Mouse (Mus musculus) midbrain, embryonic 15.5 days (tissue): ENCODE data around the gene Armh3. TPM values are rescaled to one million over a fixed set of nuclear protein-coding genes. Genes with fewer than 3 reads are reported as not detected.
A peak's percentile ranks its signal among the peaks of the same experiment; 100 is the strongest.

ENCODE experiments used
- ATAC-seq: fragments of 200-750 bp; cut with Nextera tagmentation; replicated peaks from 2 replicates; pipeline ENCODE4 v1.8.0; 2017; ENCODE audit warnings: moderate TSS enrichment
- H3K27ac ChIP-seq: fragments of 300-500 bp; sonication (generic); 2 replicates; pipeline ENCODE4 v1.5.1; 2015; ENCODE audit warnings: mild to moderate bottlenecking, inconsistent platforms
- H3K27me3 ChIP-seq: fragments of 300-500 bp; sonication (generic); replicated peaks from 2 replicates; pipeline ENCODE4 v1.6.1; 2015; ENCODE audit warnings: inconsistent platforms
- H3K36me3 ChIP-seq: fragments of 300-500 bp; sonication (generic); replicated peaks from 2 replicates; pipeline ENCODE4 v1.6.1; 2015; ENCODE audit warnings: inconsistent platforms
- H3K4me1 ChIP-seq: fragments of 300-500 bp; sonication (generic); 2 replicates; pipeline ENCODE4 v1.6.1; 2015; ENCODE audit warnings: inconsistent platforms
- H3K4me2 ChIP-seq: fragments of 300-500 bp; sonication (generic); 2 replicates; pipeline ENCODE4 v1.6.1; 2015; ENCODE audit warnings: inconsistent platforms, mild to moderate bottlenecking, moderate library complexity
- H3K4me3 ChIP-seq: fragments of 300-500 bp; sonication (generic); 2 replicates; pipeline ENCODE4 v1.5.1; 2015; ENCODE audit warnings: mild to moderate bottlenecking, inconsistent platforms
- H3K9ac ChIP-seq: fragments of 300-500 bp; sonication (generic); 2 replicates; pipeline ENCODE4 v1.6.1; 2015; ENCODE audit warnings: mild to moderate bottlenecking, inconsistent platforms
- H3K9me3 ChIP-seq: fragments of 300-500 bp; sonication (generic); 2 replicates; pipeline ENCODE4 v1.6.1; 2016; ENCODE audit warnings: inconsistent platforms
- WGBS: fragments of 180-500 bp; shearing (Covaris S2); methylation state at CpG from one replicate; pipeline ENCODE4 v1.1.7; 2015; ENCODE audit warnings: mixed read lengths; 5-methylcytosine and 5-hydroxymethylcytosine counted together
- polyA plus RNA-seq: library from polyadenylated mRNA; unstranded; fragments of >200 nt; fragmentation: Nextera tagmentation; extraction: Ambion mirVana; gene quantifications from 2 replicates; pipeline ENCODE4 v1.2.1, GENCODE M21; 2015

The Armh3 gene
- polyA plus RNA-seq, 1 experiment from 2014 or later: 25.4 TPM

DNA sequence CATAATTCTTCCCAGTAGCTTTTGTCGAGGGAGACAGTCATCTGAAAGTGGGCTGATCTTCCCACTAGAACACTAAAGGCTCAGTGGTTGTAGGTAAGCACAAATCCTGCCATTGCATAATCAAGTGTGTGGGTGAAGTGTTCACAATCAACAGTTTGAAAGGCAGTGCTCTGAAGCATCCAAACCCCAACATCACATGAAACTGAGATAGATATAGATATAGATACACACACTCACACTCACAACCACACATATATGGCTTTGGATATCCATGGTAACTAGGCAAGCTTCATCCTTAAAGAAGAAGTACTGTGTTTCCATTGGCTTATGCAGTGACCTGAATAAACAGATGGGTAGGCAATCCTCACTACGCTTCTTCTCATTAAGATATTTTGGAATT is 50.5 kb downstream of the Armh3 start:
- H3K27me3 ChIP-seq: no peaks in the 10 kb centered on the region
- no peaks in the 10 kb centered on the region for H3K4me1 ChIP-seq
- no peak overlapping the region for H3K9ac ChIP-seq
- no peak overlapping the region for H3K4me2 ChIP-seq
- peaks cover 11% of the 10 kb centered on the region; the same call in 1 of the 2 replicates for H3K36me3 ChIP-seq
- no peak for ATAC-seq
- no peaks in the 10 kb centered on the region for H3K9me3 ChIP-seq
- WGBS: 82% methylated on average over 2 of the region's 2 CpGs
- no peak overlapping the region for H3K4me3 ChIP-seq
- no peak overlapping the region for H3K27ac ChIP-seq

- Histone ChIP-seq H3K36me3 (peaks cover 11% of the 10 kb centered on the region; the same call in 1 of the 2 replicates), H3K9ac (no peak overlapping the region), H3K9me3 (no peaks in the 10 kb centered on the region), H3K27me3 (no peaks in the 10 kb centered on the region), H3K27ac (no peak overlapping the region), H3K4me3 (no peak overlapping the region), H3K4me1 (no peaks in the 10 kb centered on the region), H3K4me2 (no peak overlapping the region)
- ATAC-seq: no peak
- WGBS: 96% methylated on average over 2 of the region's 2 CpGs
Observed at GRCm38 (mm10) chr19:45947286-45947685, 51.0 kb downstream of the Armh3 start.

GRCm38 (mm10) chr19:45946541-45946940 is 51.7 kb downstream of the Armh3 start:
- no peak overlapping the region for H3K4me2 ChIP-seq
- no peaks in the 10 kb centered on the region for H3K9me3 ChIP-seq
- no peaks in the 10 kb centered on the region for H3K4me1 ChIP-seq
- 91% methylated on average over 9 of the region's 9 CpGs for WGBS
- H3K4me3 ChIP-seq: no peak overlapping the region
- H3K9ac ChIP-seq: no peak overlapping the region
- no peak overlapping the region for H3K27ac ChIP-seq
- no peak for ATAC-seq
- H3K27me3 ChIP-seq: no peaks in the 10 kb centered on the region
- H3K36me3 ChIP-seq: peaks cover 11% of the 10 kb centered on the region; the same call in 1 of the 2 replicates

DNA sequence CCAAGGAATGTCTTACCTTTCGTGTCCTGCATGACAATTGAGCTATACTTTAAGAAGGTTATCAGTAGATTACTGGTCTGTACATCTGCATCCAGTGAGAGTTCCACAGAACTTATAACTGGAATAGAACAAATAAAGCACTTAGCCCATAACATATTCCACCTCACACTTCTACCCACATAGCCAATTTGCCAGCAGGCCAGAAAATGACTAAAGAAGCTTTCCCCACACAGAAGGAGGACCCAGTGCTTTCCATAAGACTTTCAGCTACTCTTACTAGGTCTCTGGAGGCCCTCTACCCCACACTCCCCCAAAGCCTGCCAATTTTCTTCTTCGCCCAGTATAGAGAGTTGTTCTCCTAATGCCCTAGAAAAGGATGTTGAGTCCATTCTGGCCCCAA is 52.3 kb downstream of the Armh3 start:
- H3K27me3 ChIP-seq: no peaks in the 10 kb centered on the region
- no peak overlapping the region for H3K4me3 ChIP-seq
- ATAC-seq: no peak
- H3K4me1 ChIP-seq: no peaks in the 10 kb centered on the region
- no peaks in the 10 kb centered on the region for H3K9me3 ChIP-seq
- 88% methylated on average over 2 of the region's 2 CpGs for WGBS
- H3K9ac ChIP-seq: no peak overlapping the region
- H3K36me3 ChIP-seq: peaks cover 11% of the 10 kb centered on the region; the same call in 1 of the 2 replicates
- no peak overlapping the region for H3K27ac ChIP-seq
- H3K4me2 ChIP-seq: no peak overlapping the region

- Histone ChIP-seq H3K36me3 (peaks cover 11% of the 10 kb centered on the region), H3K4me2 (no peak overlapping the region), H3K27ac (no peak overlapping the region), H3K4me3 (no peak overlapping the region), H3K4me1 (no peaks in the 10 kb centered on the region), H3K9ac (no peak overlapping the region), H3K9me3 (no peaks in the 10 kb centered on the region), H3K27me3 (no peaks in the 10 kb centered on the region)
- WGBS: 68% methylated on average over 4 of the region's 4 CpGs
- ATAC-seq: no peak
Observed at GRCm38 (mm10) chr19:45943758-45944157, 54.5 kb downstream of the Armh3 start.

DNA sequence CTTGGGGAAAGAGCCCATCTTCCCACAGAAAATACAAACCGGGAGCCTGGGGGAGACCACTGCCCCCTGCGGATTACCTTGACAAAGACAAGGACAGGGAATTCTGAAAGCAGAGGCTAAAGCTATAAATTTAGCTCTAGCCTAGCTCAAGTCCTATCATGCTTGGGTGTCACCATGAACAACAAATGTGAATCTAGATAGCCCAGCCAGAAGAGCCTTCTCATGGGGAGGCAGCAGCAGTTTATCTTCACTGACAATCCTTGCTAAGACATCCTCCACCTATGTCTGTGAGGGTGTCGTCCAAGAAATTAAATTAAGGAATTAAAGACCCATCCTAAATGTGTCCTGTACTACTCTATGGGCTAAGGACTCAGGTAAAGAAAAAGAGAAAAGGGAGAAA is 60.2 kb downstream of the Armh3 start:
- H3K4me2 ChIP-seq: no peak overlapping the region

DNA sequence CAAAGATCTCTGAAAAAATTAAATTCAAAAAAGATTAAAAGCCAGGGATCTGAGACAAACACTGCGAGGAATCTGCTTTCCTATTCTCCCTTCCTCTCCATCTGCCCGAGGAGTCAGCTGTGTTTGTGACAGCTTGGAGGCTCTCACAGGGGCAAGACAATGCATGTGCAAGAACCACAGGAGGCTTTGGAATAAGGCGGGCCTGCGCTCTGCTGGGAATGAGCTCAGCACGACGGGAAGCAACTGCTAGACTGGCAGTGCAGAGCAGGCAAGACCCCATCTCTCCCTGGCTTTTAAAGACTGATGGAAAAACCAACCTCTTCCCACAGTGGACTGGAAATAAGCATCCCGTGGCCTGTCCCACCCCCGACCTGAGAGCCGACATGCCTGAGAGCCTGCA is 60.8 kb downstream of the Armh3 start:
- H3K36me3 ChIP-seq: peaks cover 5% of the 10 kb centered on the region
- no peaks in the 10 kb centered on the region for H3K9me3 ChIP-seq
- H3K4me3 ChIP-seq: no peak overlapping the region
- H3K9ac ChIP-seq: no peak overlapping the region
- no peak for ATAC-seq
- H3K27ac ChIP-seq: peak overlapping the region; percentile 62
- H3K4me1 ChIP-seq: peaks cover 10% of the 10 kb centered on the region
- WGBS: 2% methylated on average over 9 of the region's 9 CpGs
- no peak overlapping the region for H3K4me2 ChIP-seq
- no peaks in the 10 kb centered on the region for H3K27me3 ChIP-seq

More for the DNA sequence above, 60.2 kb downstream of the Armh3 start:
- Histone ChIP-seq H3K27me3 (no peaks in the 10 kb centered on the region), H3K9ac (no peak overlapping the region), H3K4me3 (no peak overlapping the region), H3K36me3 (peaks cover under 1% of the 10 kb centered on the region), H3K4me1 (peaks cover 10% of the 10 kb centered on the region), H3K27ac (peak overlapping the region; percentile 62), H3K9me3 (no peaks in the 10 kb centered on the region)
- WGBS: 30% methylated on average over 3 of the region's 3 CpGs
- no peak for ATAC-seq

DNA sequence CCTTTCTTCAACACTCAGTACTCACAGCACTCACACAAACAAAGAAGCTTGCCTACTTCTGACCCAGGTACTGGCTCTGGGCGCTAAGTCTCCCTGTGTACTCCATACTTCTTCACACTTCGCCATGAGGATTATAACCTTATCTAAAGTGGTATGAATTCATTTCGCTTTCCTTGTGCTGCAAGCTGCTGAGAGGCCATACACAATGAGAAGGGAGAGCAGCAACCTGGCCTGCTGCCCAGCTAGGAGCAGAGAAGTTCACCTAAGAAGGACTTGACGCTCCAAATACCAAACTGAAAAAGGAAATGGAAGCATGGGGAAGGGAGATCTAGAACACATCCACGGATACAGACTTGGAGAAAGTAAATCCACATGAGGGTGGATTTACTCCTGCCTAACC is 71.1 kb downstream of the Armh3 start:
- Histone ChIP-seq H3K36me3 (peaks cover 8% of the 10 kb centered on the region; the same call in 1 of the 2 replicates), H3K9me3 (no peaks in the 10 kb centered on the region), H3K9ac (no peak overlapping the region), H3K4me1 (no peaks in the 10 kb centered on the region), H3K27me3 (no peaks in the 10 kb centered on the region), H3K4me2 (no peak overlapping the region), H3K27ac (no peak overlapping the region), H3K4me3 (no peak overlapping the region)
- 91% methylated on average over 5 of the region's 5 CpGs for WGBS
- no peak for ATAC-seq

- no peak for ATAC-seq
- H3K27me3 ChIP-seq: no peaks in the 10 kb centered on the region
- H3K9ac ChIP-seq: no peak overlapping the region
- no peak overlapping the region for H3K27ac ChIP-seq
- H3K4me2 ChIP-seq: no peak overlapping the region
- no peak overlapping the region for H3K4me3 ChIP-seq
- 88% methylated on average over 8 of the region's 8 CpGs for WGBS
- H3K9me3 ChIP-seq: no peaks in the 10 kb centered on the region
- no peaks in the 10 kb centered on the region for H3K4me1 ChIP-seq
- peaks cover 6% of the 10 kb centered on the region; the same call in 1 of the 2 replicates for H3K36me3 ChIP-seq
Observed at GRCm38 (mm10) chr19:45926342-45926741, 71.9 kb downstream of the Armh3 start.

DNA sequence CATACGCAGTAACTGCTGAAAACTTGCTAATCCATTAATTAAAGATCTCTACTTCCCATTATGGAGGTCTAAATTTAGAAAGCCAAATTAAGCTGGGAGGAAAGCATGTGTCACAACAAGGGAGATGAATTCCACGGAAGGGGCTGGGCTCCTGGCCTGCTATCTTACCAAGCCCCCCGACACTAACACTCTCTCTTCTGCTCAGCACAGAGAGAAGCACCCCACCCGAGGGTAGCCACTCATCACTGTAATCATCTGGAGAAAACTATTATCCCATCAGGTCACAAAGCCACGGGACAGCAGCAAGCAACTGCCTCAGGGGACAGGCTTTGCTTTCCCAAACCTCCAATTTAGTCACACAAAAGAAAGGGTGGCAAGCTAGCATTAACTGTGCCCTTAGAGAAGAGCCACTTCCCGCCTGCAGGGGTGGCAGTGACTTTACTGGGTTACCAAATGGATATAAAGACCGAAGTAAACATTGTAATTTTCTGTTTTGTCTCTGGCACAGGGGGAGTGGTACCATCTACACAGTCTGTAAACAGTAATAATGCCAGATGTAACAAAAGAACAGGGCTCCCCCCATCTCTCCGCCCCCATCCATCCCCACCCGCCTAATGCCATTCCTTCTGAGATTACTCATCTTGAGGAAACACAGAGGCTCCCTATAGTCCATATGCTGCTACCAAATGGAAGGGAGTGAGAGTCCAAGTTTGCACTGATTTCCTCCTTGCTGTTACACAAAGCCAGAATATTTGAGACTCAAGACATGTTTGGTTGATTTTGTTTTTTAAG is 77.8 kb downstream of the Armh3 start:
- Histone ChIP-seq H3K27me3 (no peaks in the 10 kb centered on the region), H3K4me1 (no peaks in the 10 kb centered on the region), H3K4me2 (no peak overlapping the region), H3K27ac (no peak overlapping the region), H3K36me3 (no peaks in the 10 kb centered on the region; the same call in none of the 2 replicates), H3K4me3 (no peak overlapping the region), H3K9me3 (no peaks in the 10 kb centered on the region), H3K9ac (no peak overlapping the region)
- 54% methylated on average over 9 of the region's 9 CpGs for WGBS
- ATAC-seq: no peak

DNA sequence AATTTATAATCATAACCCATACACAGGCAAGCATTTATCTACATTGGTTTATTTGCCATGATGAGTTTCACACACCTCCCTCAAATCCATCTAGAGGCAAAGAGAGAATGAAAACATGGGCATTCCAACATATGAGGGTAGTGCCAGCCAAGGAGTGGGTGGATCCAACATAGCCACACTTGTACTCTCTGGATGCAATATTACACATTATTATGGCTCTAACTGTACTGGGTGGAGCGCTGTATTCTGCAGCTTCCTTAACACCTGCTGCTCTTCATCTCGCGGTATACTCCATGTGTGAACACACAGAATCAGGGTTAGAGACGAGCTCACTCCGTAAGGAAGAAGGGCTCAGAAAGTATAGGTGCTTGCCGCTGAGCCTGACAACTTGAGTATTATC is 79.9 kb downstream of the Armh3 start:
- Histone ChIP-seq H3K4me1 (no peaks in the 10 kb centered on the region), H3K9me3 (no peaks in the 10 kb centered on the region)
- ATAC-seq: no peak

GRCm38 (mm10) chr19:45917856-45918255 is 80.4 kb downstream of the Armh3 start:
- WGBS: 57% methylated on average over 3 of the region's 3 CpGs
- H3K9ac ChIP-seq: no peak overlapping the region
- no peak overlapping the region for H3K4me3 ChIP-seq
- no peaks in the 10 kb centered on the region for H3K9me3 ChIP-seq
- no peaks in the 10 kb centered on the region; the same call in none of the 2 replicates for H3K36me3 ChIP-seq
- H3K27ac ChIP-seq: no peak overlapping the region
- ATAC-seq: no peak
- no peaks in the 10 kb centered on the region for H3K4me1 ChIP-seq
- H3K4me2 ChIP-seq: no peak overlapping the region
- no peaks in the 10 kb centered on the region for H3K27me3 ChIP-seq

More for the DNA sequence above, 79.9 kb downstream of the Armh3 start:
- H3K4me2 ChIP-seq: no peak overlapping the region
- H3K4me3 ChIP-seq: no peak overlapping the region
- no peaks in the 10 kb centered on the region for H3K27me3 ChIP-seq
- no peak overlapping the region for H3K27ac ChIP-seq
- no peaks in the 10 kb centered on the region; the same call in none of the 2 replicates for H3K36me3 ChIP-seq
- H3K9ac ChIP-seq: no peak overlapping the region
- 90% methylated on average over 6 of the region's 6 CpGs for WGBS

DNA sequence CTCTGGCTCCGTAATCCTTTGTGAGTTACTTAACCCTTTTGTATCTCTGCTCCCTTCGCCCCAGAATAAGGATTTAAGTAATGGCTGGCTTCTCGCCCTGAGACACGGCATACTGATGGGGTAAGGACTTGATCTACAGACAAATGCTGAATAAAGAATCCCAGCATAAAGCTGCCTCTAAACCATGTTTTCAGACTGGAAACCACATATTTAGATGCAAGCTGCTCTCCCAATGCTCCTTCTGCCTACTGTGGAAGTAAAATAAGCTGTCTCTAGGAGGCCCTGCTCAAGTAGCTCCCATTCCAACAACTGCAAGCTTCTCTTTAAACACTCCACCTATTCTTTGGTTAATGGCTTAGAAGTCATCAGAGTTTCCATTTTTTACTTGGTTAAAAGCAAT is 81.8 kb downstream of the Armh3 start:
- no peak overlapping the region for H3K27ac ChIP-seq
- H3K9ac ChIP-seq: no peak overlapping the region
- H3K9me3 ChIP-seq: no peaks in the 10 kb centered on the region
- H3K36me3 ChIP-seq: no peaks in the 10 kb centered on the region; the same call in 1 of the 2 replicates
- WGBS: 36% methylated on average over 4 of the region's 4 CpGs
- H3K4me2 ChIP-seq: no peak overlapping the region
- no peaks in the 10 kb centered on the region for H3K4me1 ChIP-seq
- H3K27me3 ChIP-seq: no peaks in the 10 kb centered on the region
- no peak overlapping the region for H3K4me3 ChIP-seq
- no peak for ATAC-seq
